Mouse (Mus musculus) c-Kit-positive CD71-positive TER-119-positive erythroid progenitor cells, embryonic 14.5 days (primary cell): ENCODE results near the gene Zzef1.
"Not testable (repeated sequence)": the region's sequence is repeated elsewhere in the genome, so short reads cannot be mapped to it uniquely, and the experiment has no call there.

Source experiments
- DNase-seq: peaks from one replicate; pipeline ENCODE4 v3.0.0-alpha.2; 2013; ENCODE audit warnings: low spot score

The Zzef1 gene

GRCm38 (mm10) chr11:72795455-72796295 lies at the start of gene Zzef1, which contains the start of gene Cyb5d2:
Zzef1 (plus strand) TSS chr11:72796226.
Cyb5d2 (minus strand) TSS chr11:72796142.
- peak; percentile 95 for DNase-seq

- no peak for DNase-seq
Observed at GRCm38 (mm10) chr11:72751956-72752355, 44.1 kb upstream of the Zzef1 start.

GRCm38 (mm10) chr11:72758316-72758715 lies 37.7 kb upstream of the Zzef1 start:
- DNase-seq: no peak

- no peak for DNase-seq
Observed at GRCm38 (mm10) chr11:72759581-72759980, 36.4 kb upstream of the Zzef1 start.

- no peak for DNase-seq
Observed at GRCm38 (mm10) chr11:72760781-72761180, 35.2 kb upstream of the Zzef1 start.

GRCm38 (mm10) chr11:72764270-72764669 lies 31.8 kb upstream of the Zzef1 start:
- DNase-seq: no peak

- DNase-seq: no peak
Observed at GRCm38 (mm10) chr11:72767716-72768115, 28.3 kb upstream of the Zzef1 start.

- DNase-seq: no peak
Observed at GRCm38 (mm10) chr11:72769061-72769460, 27.0 kb upstream of the Zzef1 start.

- no peak for DNase-seq
Observed at GRCm38 (mm10) chr11:72770324-72770723, 25.7 kb upstream of the Zzef1 start.

GRCm38 (mm10) chr11:72770816-72771215 lies 25.2 kb upstream of the Zzef1 start:
- no peak for DNase-seq

GRCm38 (mm10) chr11:72771461-72771860 lies 24.6 kb upstream of the Zzef1 start:
- no peak for DNase-seq

- not testable (repeated sequence) for DNase-seq
Observed at GRCm38 (mm10) chr11:72772611-72773010, 23.4 kb upstream of the Zzef1 start.

GRCm38 (mm10) chr11:72778957-72779356 lies 17.1 kb upstream of the Zzef1 start:
- DNase-seq: no peak

- DNase-seq: no peak
Observed at GRCm38 (mm10) chr11:72782103-72782502, 13.9 kb upstream of the Zzef1 start.

- no peak for DNase-seq
Observed at GRCm38 (mm10) chr11:72782503-72782902, 13.5 kb upstream of the Zzef1 start.

- no peak for DNase-seq
Observed at GRCm38 (mm10) chr11:72792033-72792432, 4.0 kb upstream of the Zzef1 start.

- no peak for DNase-seq
Observed at GRCm38 (mm10) chr11:72795149-72795454, 924 bp upstream of the Zzef1 start.

GRCm38 (mm10) chr11:72796296-72796687 lies 266 bp downstream of the Zzef1 start:
- no peak for DNase-seq

GRCm38 (mm10) chr11:72796773-72797338 lies 830 bp downstream of the Zzef1 start:
- DNase-seq: peak; percentile 42

- no peak for DNase-seq
Observed at GRCm38 (mm10) chr11:72798112-72798511, 2.1 kb downstream of the Zzef1 start.

- no peak for DNase-seq
Observed at GRCm38 (mm10) chr11:72801182-72801581, 5.2 kb downstream of the Zzef1 start.

- no peak for DNase-seq
Observed at GRCm38 (mm10) chr11:72803038-72803437, 7.0 kb downstream of the Zzef1 start.

- DNase-seq: no peak
Observed at GRCm38 (mm10) chr11:72804586-72804985, 8.6 kb downstream of the Zzef1 start.

- no peak for DNase-seq
Observed at GRCm38 (mm10) chr11:72805232-72805631, 9.2 kb downstream of the Zzef1 start.
